Mouse (Mus musculus) common myeloid progenitor, adult 5-6 weeks (primary cell): ENCODE data around the gene Gimap9. TPM values are rescaled to one million over a fixed set of nuclear protein-coding genes. Genes with fewer than 3 reads are reported as not detected.

Source experiments
- ATAC-seq: replicated peaks from 2 replicates; pipeline ENCODE4 v1.8.0; 2016; ENCODE audit warnings: low read depth, mild to moderate bottlenecking, moderate TSS enrichment, inconsistent platforms; ENCODE audit not compliant: poor library complexity, severe bottlenecking
- total RNA-seq: library from RNA; stranded (forward); fragments of 200-1000, 187-1606 nt; gene quantifications from 2 replicates; pipeline ENCODE4 v1.2.3, GENCODE M21; 2017

Gimap9 gene
- total RNA-seq: 50.8 and 59.3 TPM in 2 replicates

DNA sequence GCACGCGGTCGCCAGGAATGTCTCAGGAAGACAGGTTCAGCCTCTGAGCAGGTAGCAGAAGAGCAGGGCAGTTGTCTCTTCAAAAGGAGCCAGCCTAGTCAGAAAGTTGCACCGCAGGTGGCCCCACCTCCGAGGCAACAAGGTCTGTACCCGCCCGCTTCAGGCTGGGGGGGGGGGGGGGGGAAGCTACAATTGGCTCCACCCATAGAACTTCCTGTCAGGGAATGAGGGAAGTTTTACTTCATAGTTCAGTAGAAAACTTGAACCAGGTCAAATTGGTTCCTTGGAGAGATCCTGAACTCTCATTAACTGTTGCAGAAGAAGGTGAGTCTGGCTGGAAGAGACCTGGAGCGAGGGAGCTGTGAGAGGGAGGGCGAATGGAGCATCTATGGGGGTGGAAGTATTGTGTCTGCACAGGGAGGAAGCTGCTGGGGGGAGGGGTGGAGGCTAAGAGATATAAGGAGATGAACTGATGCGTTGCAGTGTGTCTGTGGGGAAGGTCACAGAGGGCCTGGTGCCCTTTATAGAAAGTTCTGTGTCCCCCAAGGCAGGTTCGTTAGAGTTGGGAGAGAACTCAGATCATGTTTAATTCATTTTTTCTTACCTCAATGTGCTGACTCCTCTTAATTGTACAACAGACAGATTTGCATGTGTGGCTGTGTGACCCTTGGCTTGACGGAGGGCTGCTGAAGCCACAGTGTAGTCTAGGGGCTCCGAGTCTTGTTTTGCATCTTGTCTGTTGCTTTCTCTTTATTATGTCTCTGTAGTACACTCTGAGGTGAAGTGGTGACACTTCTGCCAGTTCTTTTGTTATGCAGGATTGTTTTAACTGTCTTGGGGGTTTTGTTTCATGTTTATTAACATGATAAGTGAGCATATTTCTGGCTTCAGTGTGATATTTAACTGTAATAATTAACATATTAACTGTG, at the start of gene Gimap9:
TSS of gene Gimap9 (plus strand) at position 199 of the 929 bp plus-strand sequence.
- peak; percentile 74 for ATAC-seq

DNA sequence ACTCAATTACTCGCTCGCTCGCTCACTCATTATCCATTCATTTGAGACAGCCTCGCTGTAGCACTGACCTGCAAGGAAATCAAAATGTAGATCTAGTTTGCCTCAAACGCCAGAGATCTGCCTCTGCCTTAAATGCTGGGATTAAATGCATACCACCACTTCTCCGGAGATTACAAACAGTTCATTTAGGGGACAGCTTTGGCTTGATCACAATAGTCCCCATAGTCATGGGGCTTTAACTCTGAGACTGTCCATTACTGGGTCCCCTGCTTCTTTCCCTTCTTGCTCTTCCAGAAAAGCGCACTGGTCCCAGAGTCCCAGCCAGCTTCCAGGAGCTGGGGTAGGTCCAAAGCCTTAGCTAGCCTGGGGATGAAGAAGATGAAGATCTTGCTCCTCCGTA, 49.5 kb upstream of the Gimap9 start, which contains the start of gene AI854703:
TSS of gene AI854703 (plus strand) at position 301 of the 400 bp plus-strand sequence.
- no peak for ATAC-seq

DNA sequence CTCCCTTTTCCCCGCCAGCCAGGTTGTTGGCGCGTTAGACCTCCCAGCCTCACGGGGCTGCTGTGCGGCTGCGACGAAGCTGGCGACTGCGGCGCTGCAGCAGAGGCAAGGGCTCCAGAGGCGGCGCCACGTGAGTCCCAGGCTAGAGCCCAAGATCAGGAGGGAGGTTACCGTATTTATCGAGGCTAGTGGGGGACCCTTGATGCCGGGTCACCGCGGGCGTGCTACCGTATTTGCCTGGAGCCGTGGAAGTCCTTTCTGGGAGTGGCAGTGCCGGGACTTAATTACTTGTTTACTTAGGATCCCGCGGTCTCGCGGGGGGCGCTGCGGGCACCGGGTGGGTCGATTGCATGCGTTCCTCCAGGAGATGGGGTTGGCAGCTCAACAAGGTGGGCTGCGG, 48.9 kb upstream of the Gimap9 start:
- peak; percentile 69 for ATAC-seq

DNA sequence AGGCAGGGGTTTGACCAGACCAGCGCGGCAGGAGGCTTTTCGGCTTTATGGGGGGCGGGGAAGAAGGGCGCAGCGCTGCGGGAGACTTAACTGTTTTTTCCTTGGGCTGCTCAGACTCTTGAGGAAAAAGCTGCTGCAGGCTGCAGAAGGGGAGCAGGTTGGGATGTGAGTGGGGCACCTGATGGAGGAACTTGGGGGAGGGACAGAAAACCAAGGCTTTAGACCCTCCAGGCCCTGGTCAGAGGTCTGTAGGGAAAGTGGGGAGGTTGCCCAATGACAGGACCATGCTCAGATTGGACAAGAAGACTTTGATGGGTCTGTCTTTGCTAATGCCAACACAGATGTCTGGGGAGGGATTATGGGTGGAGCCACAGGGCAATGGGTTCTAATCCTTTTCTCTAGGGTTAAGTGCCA, 48.4 kb upstream of the Gimap9 start:
- ATAC-seq: no peak

DNA sequence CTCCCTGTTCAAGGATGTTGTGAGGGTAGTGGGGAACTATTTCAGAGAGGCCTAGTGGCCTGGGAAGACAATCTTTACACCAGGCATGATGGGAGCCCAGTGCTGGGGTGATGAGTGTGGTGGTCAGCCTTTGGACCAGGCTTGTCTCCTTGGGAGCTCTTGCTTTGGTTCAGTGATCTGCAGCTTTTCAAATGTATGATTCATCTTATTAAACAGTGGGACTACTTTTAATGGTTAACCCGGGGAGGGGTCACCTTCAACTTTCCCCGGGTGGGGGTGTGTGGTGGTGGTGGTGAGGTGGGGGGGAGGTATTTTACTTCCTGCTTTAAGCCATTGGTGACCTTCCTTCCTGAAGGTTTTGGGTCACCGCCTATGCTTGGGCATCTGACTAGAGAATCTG, 47.6 kb upstream of the Gimap9 start:
- no peak for ATAC-seq

GRCm38 (mm10) chr6:48628808-48629660, 46.9 kb upstream of the Gimap9 start:
- peak; percentile 24; the same call in 1 of the 2 replicates for ATAC-seq

- no peak for ATAC-seq
Measured at GRCm38 (mm10) chr6:48629661-48630034, 46.3 kb upstream of the Gimap9 start.

DNA sequence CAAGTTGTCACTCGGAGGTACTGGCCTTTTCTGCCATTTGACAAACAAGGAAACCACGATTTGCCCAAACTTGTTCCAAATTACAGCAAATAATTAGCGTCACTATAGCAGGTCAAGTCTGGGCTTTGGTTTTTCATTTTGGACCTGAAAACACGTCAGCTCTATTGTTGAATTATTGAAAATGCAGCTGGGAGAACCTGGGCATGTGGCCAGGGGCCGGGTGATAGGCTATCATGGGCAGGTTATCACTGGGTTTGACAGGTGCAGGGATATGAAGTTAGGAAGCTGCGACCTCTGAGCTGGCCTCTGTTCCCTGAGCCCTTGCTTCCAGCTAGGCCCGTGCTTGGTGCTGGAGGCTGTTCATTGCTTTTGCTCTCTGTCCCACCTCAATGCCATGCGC, 45.1 kb upstream of the Gimap9 start:
- no peak for ATAC-seq

DNA sequence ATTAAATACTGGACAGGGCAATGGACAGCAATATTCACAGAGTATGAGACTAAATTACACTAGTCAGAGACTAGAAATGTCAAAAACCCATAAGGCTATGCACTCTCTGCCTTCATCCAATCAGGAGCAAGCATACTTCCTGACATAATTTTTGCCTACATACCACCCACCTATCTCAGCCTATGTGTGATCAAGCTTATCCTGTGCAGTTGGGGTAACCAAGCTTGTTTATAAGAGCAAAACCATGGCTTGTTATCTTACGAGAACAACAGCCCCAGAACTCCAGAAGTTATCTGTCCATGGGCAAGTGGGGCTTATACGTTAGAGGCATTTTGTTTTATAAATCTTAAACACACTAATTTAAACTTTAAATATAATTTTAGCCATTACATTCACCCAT, 40.8 kb upstream of the Gimap9 start:
- ATAC-seq: peak; percentile 63

- no peak for ATAC-seq
Measured at GRCm38 (mm10) chr6:48636515-48636914, 39.4 kb upstream of the Gimap9 start.

- ATAC-seq: no peak
Measured at GRCm38 (mm10) chr6:48637811-48638500, 38.0 kb upstream of the Gimap9 start.

- ATAC-seq: no peak
Measured at GRCm38 (mm10) chr6:48638553-48638952, 37.4 kb upstream of the Gimap9 start.

DNA sequence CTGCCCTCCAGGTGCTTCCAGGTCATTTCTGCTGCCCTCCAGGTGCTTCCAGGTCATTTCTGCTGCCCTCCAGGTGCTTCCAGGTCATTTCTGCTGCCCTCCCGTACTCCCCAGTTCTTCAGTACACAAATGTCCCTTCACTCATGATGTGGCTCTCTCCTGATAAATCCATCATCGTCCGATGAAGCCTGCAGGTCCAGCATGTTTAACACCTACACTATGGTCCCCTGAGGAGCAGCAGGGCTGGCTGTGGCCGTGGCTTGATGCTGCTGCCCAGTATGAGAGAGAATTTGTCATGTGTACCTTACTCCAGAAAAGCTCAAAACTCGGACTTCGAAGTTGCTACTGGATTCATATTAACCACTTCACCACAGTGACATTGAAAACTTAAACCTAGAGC, 34.5 kb upstream of the Gimap9 start:
- ATAC-seq: no peak

DNA sequence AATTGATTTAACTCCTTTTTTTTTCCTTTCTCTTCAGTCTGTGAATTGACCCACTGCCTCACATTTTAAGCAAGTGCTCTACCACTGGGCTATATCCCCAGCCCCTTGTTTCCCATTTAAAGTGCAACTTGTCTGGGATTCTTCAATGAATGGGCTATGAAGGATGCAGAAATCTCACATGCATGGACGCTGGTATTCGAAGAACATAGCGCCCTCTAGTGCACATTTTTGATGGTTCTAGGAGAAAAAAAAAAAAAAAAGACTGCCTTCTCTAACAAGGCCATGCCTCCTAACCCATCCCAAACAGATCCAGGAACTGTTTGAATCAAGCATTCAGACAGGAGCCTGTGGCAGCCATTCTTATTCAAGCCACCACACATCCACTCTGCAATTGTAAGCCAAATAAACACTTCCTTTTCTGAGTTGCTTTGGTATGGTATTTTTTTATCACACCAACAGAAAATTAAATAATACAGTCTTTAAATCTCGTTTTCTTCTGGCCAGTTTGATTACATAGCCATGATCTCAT, 33.1 kb upstream of the Gimap9 start:
- ATAC-seq: 0 out of 2 replicates have a peak, but pooled peaks have one; percentile 58

DNA sequence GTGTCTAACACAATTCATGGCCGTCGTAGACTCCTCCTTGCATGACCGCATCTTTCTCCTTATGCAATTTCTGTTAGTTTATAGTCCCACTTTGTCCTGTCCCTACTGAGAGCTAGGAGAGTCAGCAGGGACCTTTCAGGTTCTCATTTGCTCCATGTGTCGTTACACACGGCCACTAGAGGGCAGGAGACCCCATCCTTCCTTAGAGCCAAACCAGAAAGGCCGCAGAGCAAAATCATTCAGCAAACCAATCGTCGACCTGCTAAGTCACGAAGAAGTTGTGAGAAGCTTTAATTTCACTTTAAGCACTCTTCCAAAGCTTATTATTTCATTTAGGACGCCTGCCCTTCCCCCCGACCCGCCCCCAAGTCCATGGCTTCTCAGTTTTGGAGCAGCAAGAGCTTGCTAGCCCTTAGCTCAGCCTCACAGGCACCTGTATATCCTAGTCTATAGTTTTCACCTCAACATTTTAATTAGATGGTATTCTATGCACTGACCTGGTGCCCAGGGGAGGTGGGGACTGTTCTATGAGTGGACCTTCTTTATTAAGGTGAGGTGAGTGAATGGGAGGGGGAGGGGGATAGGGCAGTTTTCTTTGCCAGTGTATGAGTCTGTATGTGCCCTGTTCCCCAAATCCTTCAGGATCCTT, 30.1 kb upstream of the Gimap9 start:
- peak; percentile 74 for ATAC-seq

DNA sequence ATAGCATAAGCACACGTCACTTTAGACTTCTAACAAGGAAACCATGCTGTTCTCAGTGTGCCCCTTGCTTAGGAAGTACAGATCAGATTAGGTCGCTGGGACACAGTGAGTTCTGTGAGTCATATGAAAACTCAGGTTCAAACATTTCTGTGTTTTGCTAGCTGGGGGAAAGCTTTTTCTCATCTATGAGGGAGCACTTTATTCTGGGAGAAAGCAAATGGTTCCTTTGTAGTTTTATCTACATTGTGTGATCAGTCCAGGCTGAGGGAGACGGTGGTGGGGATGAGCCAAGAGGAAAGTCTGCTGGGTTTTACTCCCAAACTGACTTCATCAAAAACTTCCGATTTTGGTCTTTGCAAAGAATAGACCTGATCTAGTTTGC, 29.6 kb upstream of the Gimap9 start:
- no peak for ATAC-seq

- ATAC-seq: peak; percentile 92
Measured at GRCm38 (mm10) chr6:48646995-48647394, 28.9 kb upstream of the Gimap9 start, which contains the start of gene Gimap8. TSS of gene Gimap8 (plus strand) at chr6:48647234.

DNA sequence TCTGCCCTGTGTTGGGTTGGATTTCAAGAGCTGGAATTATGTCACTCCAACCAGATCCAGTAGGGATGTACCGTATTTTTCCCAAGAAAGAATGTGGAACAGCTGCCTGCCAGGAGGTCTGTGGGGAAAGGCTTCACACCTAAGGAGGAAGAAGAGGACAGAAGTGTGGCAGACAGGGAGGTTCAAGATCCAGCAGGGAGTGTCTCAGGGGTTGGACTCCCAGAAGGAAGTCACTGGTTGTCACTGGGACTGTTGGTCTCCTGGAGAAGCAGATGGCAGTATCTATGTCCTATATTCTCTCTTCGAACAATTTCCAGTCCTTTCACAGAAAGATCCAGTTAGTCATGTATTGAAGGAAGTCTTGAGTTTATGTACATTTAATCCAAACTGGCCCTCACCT, 28.3 kb upstream of the Gimap9 start:
- ATAC-seq: no peak

GRCm38 (mm10) chr6:48648779-48649178, 27.1 kb upstream of the Gimap9 start:
- ATAC-seq: no peak
